Mouse (Mus musculus) mouse trophoblast stem cell (cell line): ENCODE results near the gene Myh2.

Experiments used
- in situ Hi-C, 2 experiments: fragments of 300-500 bp; cut with MseI, MboI; formaldehyde crosslinking; loops; 2 replicates in 1 of 2; 3 replicates in 1 of 2; pipeline ENCODE4 v1.15.1; 2025

Gene Myh2

GRCm38 (mm10) chr11:67151651-67152630, 18.9 kb upstream of the Myh2 start:
- in situ Hi-C loops, result no loop called here

GRCm38 (mm10) chr11:67153123-67153522, 17.7 kb upstream of the Myh2 start:
- in situ Hi-C loops, result no loop called here

- in situ Hi-C loops, result no loop called here
These were observed 17.0 kb upstream of the Myh2 start for GRCm38 (mm10) chr11:67153843-67154242.

GRCm38 (mm10) chr11:67155650-67156049, 15.2 kb upstream of the Myh2 start:
- in situ Hi-C loops, result no loop called here

GRCm38 (mm10) chr11:67160131-67160530, 10.7 kb upstream of the Myh2 start:
- in situ Hi-C loops, result no loop called here

GRCm38 (mm10) chr11:67163701-67164100, 7.1 kb upstream of the Myh2 start:
- in situ Hi-C loops, result no loop called here

GRCm38 (mm10) chr11:67164851-67165250, 6.0 kb upstream of the Myh2 start:
- in situ Hi-C loops, result no loop called here

- in situ Hi-C loops, result no loop called here
These were observed 1.5 kb upstream of the Myh2 start for GRCm38 (mm10) chr11:67169301-67169700.

- in situ Hi-C loops, result no loop called here
These were observed 1.6 kb downstream of the Myh2 start for GRCm38 (mm10) chr11:67172439-67172838.

GRCm38 (mm10) chr11:67176376-67176775, 5.5 kb downstream of the Myh2 start:
- in situ Hi-C loops, result no loop called here

- in situ Hi-C loops, result no loop called here
These were observed 19.5 kb downstream of the Myh2 start for GRCm38 (mm10) chr11:67190316-67190715.

- in situ Hi-C loops, result no loop called here
These were observed 20.0 kb downstream of the Myh2 start for GRCm38 (mm10) chr11:67190814-67191213.

GRCm38 (mm10) chr11:67191496-67191895, 20.7 kb downstream of the Myh2 start:
- in situ Hi-C loops, result no loop called here

- in situ Hi-C loops, result no loop called here
These were observed 28.5 kb downstream of the Myh2 start for GRCm38 (mm10) chr11:67199321-67199720.

GRCm38 (mm10) chr11:67199752-67200151, 28.9 kb downstream of the Myh2 start, which contains the start of gene Myh1:
TSS of gene Myh1 (plus strand) at chr11:67200052.
- in situ Hi-C loops, result no loop called here

- in situ Hi-C loops, result no loop called here
These were observed 33.9 kb downstream of the Myh2 start for GRCm38 (mm10) chr11:67204766-67205165.

- in situ Hi-C loops, result no loop called here
These were observed 51.0 kb downstream of the Myh2 start for GRCm38 (mm10) chr11:67221803-67222202.

GRCm38 (mm10) chr11:67224466-67224865, 53.6 kb downstream of the Myh2 start:
- in situ Hi-C loops, result no loop called here

GRCm38 (mm10) chr11:67228731-67229130, 57.9 kb downstream of the Myh2 start:
- in situ Hi-C loops, result no loop called here

GRCm38 (mm10) chr11:67229166-67229565, 58.3 kb downstream of the Myh2 start:
- in situ Hi-C loops, result no loop called here

GRCm38 (mm10) chr11:67229946-67230345, 59.1 kb downstream of the Myh2 start:
- in situ Hi-C loops, result loop anchor here in 1 of 2 experiments (5.0 kb wide), 1 partner anchor 118 kb away; no protein-coding TSS in a partner anchor

- in situ Hi-C loops, result loop anchor here in 1 of 2 experiments (5.0 kb wide), 1 partner anchor 123 kb away; no protein-coding TSS in a partner anchor
These were observed 65.0 kb downstream of the Myh2 start for GRCm38 (mm10) chr11:67235639-67236358.
